Mouse (Mus musculus) hindbrain, embryonic 15.5 days (tissue): ENCODE measurements around the gene Sema3e. TPM values are rescaled to one million over a fixed set of nuclear protein-coding genes. Genes with fewer than 3 reads are reported as not detected.

Source experiments
- ATAC-seq: fragments of 200-750 bp; cut with Nextera tagmentation; 2 replicates; pipeline ENCODE4 v1.8.0; 2017; ENCODE audit warnings: low read depth, moderate number of reproducible peaks, moderate TSS enrichment; ENCODE audit not compliant: low FRiP score
- H3K27ac ChIP-seq: fragments of 300-500 bp; sonication (generic); replicated peaks from 2 replicates; pipeline ENCODE4 v1.5.1; 2015; ENCODE audit warnings: mild to moderate bottlenecking, inconsistent platforms
- H3K27me3 ChIP-seq: fragments of 300-500 bp; sonication (generic); 2 replicates; pipeline ENCODE4 v1.6.1; 2015; ENCODE audit warnings: control low read depth, inconsistent platforms
- H3K36me3 ChIP-seq: fragments of 300-500 bp; sonication (generic); 2 replicates; pipeline ENCODE4 v1.6.1; 2015; ENCODE audit warnings: control low read depth, inconsistent platforms
- H3K4me1 ChIP-seq: fragments of 300-500 bp; sonication (generic); replicated peaks from 2 replicates; pipeline ENCODE4 v1.6.1; 2015; ENCODE audit warnings: control low read depth, inconsistent platforms
- H3K4me2 ChIP-seq: fragments of 300-500 bp; sonication (generic); 2 replicates; pipeline ENCODE4 v1.6.1; 2015; ENCODE audit warnings: moderate library complexity, mild to moderate bottlenecking, inconsistent platforms
- H3K4me3 ChIP-seq: fragments of 300-500 bp; sonication (generic); 2 replicates; pipeline ENCODE4 v1.5.1; 2015; ENCODE audit warnings: mild to moderate bottlenecking, inconsistent platforms
- H3K9ac ChIP-seq: fragments of 300-500 bp; sonication (generic); 2 replicates; pipeline ENCODE4 v1.6.1; 2015; ENCODE audit warnings: inconsistent platforms
- H3K9me3 ChIP-seq: fragments of 300-500 bp; sonication (generic); 2 replicates; pipeline ENCODE4 v1.6.1; 2016; ENCODE audit warnings: control low read depth, inconsistent platforms
- WGBS: fragments of 180-500 bp; shearing (Covaris S2); methylation state at CpG from one replicate; pipeline ENCODE4 v1.1.7; 2015; 5-methylcytosine and 5-hydroxymethylcytosine counted together
- polyA plus RNA-seq: library from polyadenylated mRNA; unstranded; fragments of >200 nt; fragmentation: Nextera tagmentation; extraction: Ambion mirVana; gene quantifications from 2 replicates; pipeline ENCODE4 v1.2.1, GENCODE M21; 2015

Sema3e gene
- polyA plus RNA-seq = 4.0 and 4.2 TPM in 2 replicates

GRCm38 (mm10) chr5:14025205-14026124 is at the start of gene Sema3e:
Gene Sema3e (plus strand): TSS chr5:14025276.
- peak; percentile 86 for ATAC-seq

DNA sequence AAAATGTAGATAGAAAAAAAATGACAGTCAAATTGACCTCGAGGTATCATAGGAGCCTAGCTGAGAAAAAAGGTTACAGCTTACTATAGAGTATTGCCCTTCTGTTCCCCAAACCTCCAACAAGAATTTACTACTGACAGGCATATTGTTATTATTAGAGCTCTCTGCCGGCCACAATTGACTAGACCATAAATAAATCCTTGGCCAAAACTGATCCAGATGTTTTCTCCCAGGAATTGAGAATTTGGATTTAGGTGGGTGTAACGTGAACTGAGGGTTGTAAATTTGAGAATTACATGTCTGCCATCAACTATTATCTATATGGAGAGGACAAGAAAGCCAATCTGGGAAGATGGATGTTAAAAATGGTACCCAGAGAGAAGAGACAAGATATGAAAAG is 47.5 kb upstream of the Sema3e start:
- H3K9ac ChIP-seq = no peak overlapping the region

More at GRCm38 (mm10) chr5:14025205-14026124, at the start of gene Sema3e:
- Histone ChIP-seq H3K27me3 (no peaks in the 10 kb centered on the region), H3K36me3 (no peaks in the 10 kb centered on the region), H3K27ac (no peak within 1 kb of the TSS), H3K9ac (peak within 1 kb of the TSS; percentile 41), H3K4me1 (peaks cover 10% of the 10 kb centered on the region; the same call in 1 of the 2 replicates), H3K4me3 (peak within 1 kb of the TSS; percentile 54), H3K4me2 (peak within 1 kb of the TSS; percentile 89), H3K9me3 (no peaks in the 10 kb centered on the region)
- 1% methylated on average over 47 of the region's 47 CpGs for WGBS

GRCm38 (mm10) chr5:13979156-13979555 is 45.9 kb upstream of the Sema3e start:
- no peak overlapping the region for H3K4me2 ChIP-seq
- no peaks in the 10 kb centered on the region; the same call in 1 of the 2 replicates for H3K4me1 ChIP-seq
- no peaks in the 10 kb centered on the region for H3K9me3 ChIP-seq
- no peaks in the 10 kb centered on the region for H3K36me3 ChIP-seq
- H3K27me3 ChIP-seq = no peaks in the 10 kb centered on the region
- no peak overlapping the region for H3K27ac ChIP-seq
- WGBS = 96% methylated on average over 4 of the region's 4 CpGs
- no peak overlapping the region for H3K9ac ChIP-seq
- no peak for ATAC-seq
- no peak overlapping the region for H3K4me3 ChIP-seq

More for the DNA sequence above, 47.5 kb upstream of the Sema3e start:
- no peaks in the 10 kb centered on the region; the same call in 1 of the 2 replicates for H3K4me1 ChIP-seq
- no peaks in the 10 kb centered on the region for H3K27me3 ChIP-seq
- WGBS = 76% methylated on average over 3 of the region's 3 CpGs
- ATAC-seq = no peak
- no peak overlapping the region for H3K4me3 ChIP-seq
- H3K27ac ChIP-seq = no peak overlapping the region
- H3K36me3 ChIP-seq = no peaks in the 10 kb centered on the region
- no peak overlapping the region for H3K4me2 ChIP-seq
- H3K9me3 ChIP-seq = no peaks in the 10 kb centered on the region

GRCm38 (mm10) chr5:13982417-13983054 is 42.5 kb upstream of the Sema3e start:
- Histone ChIP-seq H3K4me2 (no peak overlapping the region), H3K27me3 (no peaks in the 10 kb centered on the region), H3K9me3 (no peaks in the 10 kb centered on the region), H3K36me3 (no peaks in the 10 kb centered on the region), H3K9ac (no peak overlapping the region), H3K4me3 (no peak overlapping the region), H3K4me1 (no peaks in the 10 kb centered on the region; the same call in 1 of the 2 replicates), H3K27ac (no peak overlapping the region)
- WGBS = 11% methylated on average over 7 of the region's 7 CpGs
- ATAC-seq = no peak

DNA sequence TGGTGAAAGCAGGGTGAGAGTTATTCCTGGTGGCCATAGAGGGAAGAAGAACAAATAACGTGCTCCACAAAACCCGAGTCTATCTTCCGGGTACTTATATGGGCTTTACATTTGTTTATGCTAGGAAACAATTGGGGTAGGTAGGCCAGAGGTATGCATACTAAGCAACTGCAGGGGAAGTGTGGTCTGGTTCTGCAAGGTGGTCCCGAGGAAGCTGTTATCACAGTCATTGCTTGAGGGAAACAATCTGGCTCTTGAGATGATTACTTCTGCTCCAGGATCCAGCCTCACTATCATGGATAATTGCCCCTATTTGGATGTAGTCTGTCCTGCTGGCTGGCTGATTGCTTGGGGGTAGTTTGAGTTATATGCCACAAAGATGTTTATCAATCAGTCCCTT is 41.5 kb upstream of the Sema3e start:
- no peak for ATAC-seq
- Histone ChIP-seq H3K4me3 (no peak overlapping the region), H3K4me1 (no peaks in the 10 kb centered on the region; the same call in 1 of the 2 replicates), H3K4me2 (no peak overlapping the region), H3K27ac (no peak overlapping the region), H3K36me3 (no peaks in the 10 kb centered on the region), H3K9ac (no peak overlapping the region), H3K27me3 (no peaks in the 10 kb centered on the region), H3K9me3 (no peaks in the 10 kb centered on the region)
- WGBS = 81% methylated on average over 4 of the region's 4 CpGs

DNA sequence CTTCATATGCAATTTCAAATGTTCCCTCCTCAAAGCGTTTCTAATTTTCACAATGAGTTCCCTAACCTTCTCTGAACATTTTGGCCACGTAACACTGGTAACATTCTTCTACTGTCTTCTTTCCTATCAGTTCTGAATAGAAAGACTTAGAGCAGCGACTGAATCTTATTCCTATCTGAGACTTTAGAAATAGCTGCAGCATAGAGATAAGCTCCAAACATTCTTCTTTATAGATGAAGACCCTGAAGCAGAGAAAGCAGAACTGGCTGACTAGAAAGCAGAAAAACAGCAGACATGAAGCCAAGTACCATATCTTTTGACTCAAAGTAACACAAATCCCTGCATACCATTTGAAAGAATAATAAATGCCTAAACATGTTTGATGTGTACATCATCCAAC is 39.4 kb upstream of the Sema3e start:
- no peaks in the 10 kb centered on the region for H3K9me3 ChIP-seq
- H3K27me3 ChIP-seq = no peaks in the 10 kb centered on the region
- H3K27ac ChIP-seq = no peak overlapping the region
- WGBS = 94% methylated on average over 3 of the region's 3 CpGs
- H3K9ac ChIP-seq = no peak overlapping the region
- no peaks in the 10 kb centered on the region; the same call in 1 of the 2 replicates for H3K4me1 ChIP-seq
- no peak overlapping the region for H3K4me3 ChIP-seq
- H3K36me3 ChIP-seq = no peaks in the 10 kb centered on the region
- no peak overlapping the region for H3K4me2 ChIP-seq
- no peak for ATAC-seq

DNA sequence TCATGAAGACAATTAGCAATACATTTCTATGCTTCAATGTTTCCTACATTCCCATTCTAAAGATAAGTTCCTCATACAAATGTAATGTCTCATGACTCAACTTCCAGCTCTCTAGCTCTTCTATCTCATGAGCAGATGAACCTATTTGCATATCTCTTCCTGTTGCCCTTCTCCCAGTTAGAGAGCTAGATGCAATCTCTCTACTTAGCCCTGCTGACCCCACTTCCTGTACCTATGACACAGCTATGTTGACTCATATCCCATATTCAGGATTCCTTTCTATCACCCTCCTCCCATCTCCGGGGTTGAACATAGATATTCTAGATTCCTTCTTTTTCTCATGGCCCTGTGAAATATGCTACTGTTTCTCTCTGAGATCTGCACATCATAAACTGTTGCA is 38.0 kb upstream of the Sema3e start:
- H3K9me3 ChIP-seq = no peaks in the 10 kb centered on the region
- WGBS = 87% methylated on average over 1 of the region's 1 CpGs
- no peaks in the 10 kb centered on the region for H3K36me3 ChIP-seq
- H3K9ac ChIP-seq = no peak overlapping the region
- ATAC-seq = no peak
- H3K4me3 ChIP-seq = no peak overlapping the region
- no peaks in the 10 kb centered on the region for H3K27me3 ChIP-seq
- H3K4me2 ChIP-seq = no peak overlapping the region
- H3K27ac ChIP-seq = no peak overlapping the region
- no peaks in the 10 kb centered on the region; the same call in 1 of the 2 replicates for H3K4me1 ChIP-seq

GRCm38 (mm10) chr5:13988023-13988422 is 37.1 kb upstream of the Sema3e start:
- Histone ChIP-seq H3K4me1 (no peaks in the 10 kb centered on the region), H3K9ac (no peak overlapping the region), H3K27me3 (no peaks in the 10 kb centered on the region), H3K4me2 (no peak overlapping the region), H3K4me3 (no peak overlapping the region), H3K9me3 (no peaks in the 10 kb centered on the region), H3K27ac (no peak overlapping the region), H3K36me3 (no peaks in the 10 kb centered on the region)
- WGBS = 81% methylated on average over 2 of the region's 2 CpGs
- no peak for ATAC-seq

GRCm38 (mm10) chr5:13992734-13993396 is 32.2 kb upstream of the Sema3e start:
- ATAC-seq = no peak
- Histone ChIP-seq H3K4me2 (no peak overlapping the region), H3K36me3 (no peaks in the 10 kb centered on the region), H3K27ac (no peak overlapping the region), H3K9ac (no peak overlapping the region), H3K4me3 (no peak overlapping the region), H3K9me3 (no peaks in the 10 kb centered on the region), H3K27me3 (no peaks in the 10 kb centered on the region), H3K4me1 (no peaks in the 10 kb centered on the region)
- WGBS = 72% methylated on average over 11 of the region's 11 CpGs

DNA sequence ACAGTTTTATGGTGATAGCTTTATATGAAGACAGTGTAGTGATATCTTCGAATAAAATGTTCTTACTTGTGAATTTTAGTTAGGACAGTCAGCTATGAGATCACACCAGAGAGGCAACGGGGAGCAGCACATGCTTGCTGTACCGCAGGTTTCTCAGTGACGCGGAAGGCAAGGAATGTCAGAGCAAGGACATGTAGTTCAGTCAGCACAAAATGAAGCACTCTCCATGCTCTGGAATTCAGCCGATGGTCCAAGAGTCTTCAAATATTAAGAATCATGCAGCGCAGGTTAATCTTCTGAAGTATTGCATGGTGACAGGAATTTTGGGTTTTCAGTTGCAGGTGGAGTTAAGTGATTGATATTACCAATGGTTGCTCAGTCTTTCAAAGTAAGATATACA is 3.3 kb downstream of the Sema3e start:
- no peak overlapping the region for H3K27ac ChIP-seq
- no peaks in the 10 kb centered on the region for H3K9me3 ChIP-seq
- no peak overlapping the region for H3K9ac ChIP-seq
- H3K4me1 ChIP-seq = peaks cover 10% of the 10 kb centered on the region; the same call in 1 of the 2 replicates
- 88% methylated on average over 7 of the region's 7 CpGs for WGBS
- H3K4me2 ChIP-seq = no peak overlapping the region
- ATAC-seq = no peak
- no peak overlapping the region for H3K4me3 ChIP-seq
- H3K27me3 ChIP-seq = no peaks in the 10 kb centered on the region
- H3K36me3 ChIP-seq = no peaks in the 10 kb centered on the region

DNA sequence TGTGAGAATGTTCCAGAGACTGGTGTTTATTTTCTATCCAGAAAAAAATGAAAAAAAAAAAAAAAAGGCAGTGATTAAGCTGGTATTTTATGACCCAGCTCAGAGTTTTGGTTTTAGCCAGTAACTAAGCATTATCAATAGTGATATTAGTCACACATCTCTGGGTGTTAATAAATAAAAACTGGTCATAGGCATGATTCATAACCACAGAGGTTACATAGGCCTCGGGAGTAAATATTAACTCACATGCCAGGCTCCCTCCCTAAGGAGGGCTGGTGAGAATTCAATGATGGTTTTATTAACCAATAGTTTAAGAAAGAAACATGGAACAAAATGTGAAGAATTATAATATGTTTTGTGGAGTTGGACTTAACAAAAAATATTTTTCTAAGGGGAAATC is 5.7 kb downstream of the Sema3e start:
- no peak for ATAC-seq
- Histone ChIP-seq H3K36me3 (no peaks in the 10 kb centered on the region), H3K9me3 (no peaks in the 10 kb centered on the region), H3K4me2 (no peak overlapping the region), H3K27ac (no peak overlapping the region), H3K27me3 (no peaks in the 10 kb centered on the region), H3K9ac (no peak overlapping the region), H3K4me1 (0 out of 2 replicates have a peak, but pooled peaks cover 4% of the 10 kb centered on the region), H3K4me3 (no peak overlapping the region)
- 74% methylated on average over 1 of the region's 1 CpGs for WGBS

DNA sequence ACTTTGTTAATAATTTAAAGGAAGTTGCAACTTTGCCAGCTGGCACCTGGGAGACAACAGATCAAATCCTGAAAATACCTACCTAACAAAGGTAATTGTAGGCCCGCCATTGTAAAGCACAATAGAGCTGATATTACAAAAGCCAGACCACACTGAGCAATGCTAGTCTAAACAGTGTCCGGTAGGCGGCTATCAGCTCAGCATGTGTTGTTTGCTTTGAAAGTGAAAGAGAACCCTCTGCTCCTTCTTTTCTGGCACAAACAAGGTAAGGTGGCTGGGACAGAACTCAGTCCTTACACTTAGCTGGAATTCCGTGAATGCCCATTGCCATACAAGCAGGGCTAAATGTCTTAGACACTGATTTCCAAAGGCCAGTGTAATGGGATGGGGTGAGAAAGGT is 7.0 kb downstream of the Sema3e start:
- 16% methylated on average over 4 of the region's 4 CpGs for WGBS
- no peaks in the 10 kb centered on the region for H3K36me3 ChIP-seq
- H3K4me2 ChIP-seq = no peak overlapping the region
- H3K27ac ChIP-seq = no peak overlapping the region
- ATAC-seq = no peak
- no peaks in the 10 kb centered on the region for H3K27me3 ChIP-seq
- no peaks in the 10 kb centered on the region for H3K9me3 ChIP-seq
- no peaks in the 10 kb centered on the region for H3K4me1 ChIP-seq
- no peak overlapping the region for H3K4me3 ChIP-seq
- no peak overlapping the region for H3K9ac ChIP-seq
